Mouse (Mus musculus) ES-E14 (cell line): ENCODE measurements around the gene Ldb3. TPM values are rescaled to one million over a fixed set of nuclear protein-coding genes. Genes with fewer than 3 reads are reported as not detected.
A peak's percentile ranks its signal among the peaks of the same experiment; 100 is the strongest.

Experiments
- DNase-seq: peaks from one replicate; pipeline ENCODE4 v3.0.0-alpha.2; 2013; ENCODE audit warnings: low read depth, low spot score
- H3K27ac ChIP-seq: 2 replicates; pipeline ENCODE4 v1.5.1; 2012; ENCODE audit warnings: low read depth, mild to moderate bottlenecking, low read length, moderate library complexity, mixed read lengths; ENCODE audit not compliant: poor library complexity, insufficient read depth, severe bottlenecking
- H3K36me3 ChIP-seq: 2 replicates; pipeline ENCODE4 v1.6.1; 2012; ENCODE audit warnings: mild to moderate bottlenecking, low read length, moderate library complexity, mixed read lengths; ENCODE audit not compliant: control insufficient read depth, poor library complexity, insufficient read depth, severe bottlenecking
- H3K4me1 ChIP-seq, 2 experiments: fragments of 150-350 bp in 1 of 2; sonication (generic) in 1 of 2; 2 replicates each; pipeline ENCODE4 v1.6.1; 2012; ENCODE audit warnings: low read length in 2 of 2, mild to moderate bottlenecking in 1 of 2, mixed read lengths in 1 of 2; ENCODE audit not compliant: control insufficient read depth in 2 of 2, insufficient read depth in 2 of 2, poor library complexity in 1 of 2
- H3K4me3 ChIP-seq, 2 experiments: fragments of 150-350 bp in 1 of 2; sonication (generic) in 1 of 2; 2 replicates each; pipeline ENCODE4 v1.5.1; 2012; ENCODE audit warnings: low read length in 2 of 2, low read depth in 1 of 2, mild to moderate bottlenecking in 1 of 2, mixed read lengths in 1 of 2; ENCODE audit not compliant: insufficient read depth in 1 of 2, poor library complexity in 1 of 2, severe bottlenecking in 1 of 2
- H3K9ac ChIP-seq: 2 replicates; pipeline ENCODE4 v1.6.1; 2012; ENCODE audit warnings: low read depth, mild to moderate bottlenecking, low read length, mixed read lengths; ENCODE audit not compliant: poor library complexity, insufficient read depth, severe bottlenecking
- H3K9me3 ChIP-seq: fragments of 150-350 bp; sonication (generic); 2 replicates; pipeline ENCODE4 v1.6.1; 2012; ENCODE audit warnings: low read depth, mild to moderate bottlenecking, low read length; ENCODE audit not compliant: control insufficient read depth, insufficient read depth
- CHD2 ChIP-seq: IDR thresholded peaks from 2 replicates; pipeline ENCODE4 v1.6.1; 2014; ENCODE audit warnings: mild to moderate bottlenecking, low read depth, low read length, inconsistent platforms
- HCFC1 ChIP-seq: IDR thresholded peaks from 2 replicates; pipeline ENCODE4 v1.6.1; 2012; ENCODE audit warnings: low read length, inconsistent platforms, borderline replicate concordance; ENCODE audit not compliant: insufficient read depth
- MAFK ChIP-seq: IDR thresholded peaks from 2 replicates; pipeline ENCODE4 v1.6.1; 2014; ENCODE audit warnings: mild to moderate bottlenecking, low read depth, low read length, inconsistent platforms; ENCODE audit not compliant: insufficient read depth
- ZC3H11A ChIP-seq: IDR thresholded peaks from 2 replicates; pipeline ENCODE4 v1.6.1; 2012; ENCODE audit warnings: low read depth, mild to moderate bottlenecking, inconsistent platforms, low read length, borderline replicate concordance
- ZNF384 ChIP-seq: IDR thresholded peaks from 2 replicates; pipeline ENCODE4 v1.6.1; 2012; ENCODE audit warnings: low read depth, low read length, inconsistent platforms
- in situ Hi-C, 2 experiments: fragments of 600-800 bp; cut with MboI; formaldehyde crosslinking; loops; one replicate each; pipeline ENCODE4 v1.15.1; 2025; ENCODE audit warnings: low sequenced_read_pairs in 2 of 2, inconsistent platforms in 1 of 2; ENCODE audit not compliant: unreplicated experiment in 2 of 2
- total RNA-seq: library from RNA; depleted of rRNA; stranded (reverse); fragments of 300-350 nt; gene quantifications from 2 replicates; pipeline ENCODE4 v1.2.3, GENCODE M21; 2012

The Ldb3 gene
- total RNA-seq, 1 experiment: 0.98 TPM

- in situ Hi-C loops: loop anchor here (25.0 kb wide), 1 partner anchor 503 kb away; the partner anchor contains the start of gene Anxa8 (in 2 of the 2)
- H3K4me1 ChIP-seq: peaks cover 0 to 2% of the 10 kb centered on the region in 2 experiments; a peak in 1 of 4 replicates
- no peak for TF ChIP-seq MAFK
- no peak for TF ChIP-seq ZC3H11A
- no peak for TF ChIP-seq ZNF384
- TF ChIP-seq HCFC1: no peak
- TF ChIP-seq CHD2: no peak
These were observed 1.6 kb upstream of the Ldb3 start for GRCm38 (mm10) chr14:34590017-34590570.

GRCm38 (mm10) chr14:34589185-34589713 lies 767 bp upstream of the Ldb3 start:
- Histone ChIP-seq H3K9me3 (no peaks in the 10 kb centered on the region), H3K4me1 (peaks cover 0 to 2% of the 10 kb centered on the region in 2 experiments; a peak in 1 of 4 replicates), H3K36me3 (no peaks in the 10 kb centered on the region), H3K9ac (no peak overlapping the region), H3K27ac (no peak overlapping the region), H3K4me3 (no peak overlapping the region)
- no peak for TF ChIP-seq MAFK
- in situ Hi-C loops: loop anchor here (25.0 kb wide), 1 partner anchor 502 kb away; the partner anchor contains the start of gene Anxa8 (in 2 of the 2)
- DNase-seq: no peak

More at GRCm38 (mm10) chr14:34590017-34590570, 1.6 kb upstream of the Ldb3 start:
- Histone ChIP-seq H3K27ac (no peak overlapping the region), H3K9me3 (no peaks in the 10 kb centered on the region), H3K36me3 (no peaks in the 10 kb centered on the region), H3K4me3 (no peak overlapping the region), H3K9ac (no peak overlapping the region)
- DNase-seq: no peak

- in situ Hi-C loops: loop anchor here (25.0 kb wide), 1 partner anchor 501 kb away; the partner anchor contains the start of gene Anxa8 (in 2 of the 2)
- H3K27ac ChIP-seq: no peak overlapping the region
These were observed 477 bp downstream of the Ldb3 start for GRCm38 (mm10) chr14:34588005-34588404.

GRCm38 (mm10) chr14:34586871-34587270 lies 1.6 kb downstream of the Ldb3 start:
- no peaks in the 10 kb centered on the region for H3K9me3 ChIP-seq
- 0 out of 4 replicates have a peak, but pooled peaks cover 0 to 2% of the 10 kb centered on the region in 2 experiments for H3K4me1 ChIP-seq
- no peak overlapping the region for H3K4me3 ChIP-seq
- no peaks in the 10 kb centered on the region for H3K36me3 ChIP-seq
- H3K9ac ChIP-seq: no peak overlapping the region
- in situ Hi-C loops: loop anchor here (25.0 kb wide), 1 partner anchor 500 kb away; the partner anchor contains the start of gene Anxa8 (in 2 of the 2)
- TF ChIP-seq HCFC1 (no peak), CHD2 (no peak), MAFK (no peak), ZNF384 (no peak), ZC3H11A (no peak)
- H3K27ac ChIP-seq: no peak overlapping the region
- DNase-seq: no peak

More at GRCm38 (mm10) chr14:34588005-34588404, 477 bp downstream of the Ldb3 start:
- Histone ChIP-seq H3K4me3 (no peak overlapping the region), H3K9ac (no peak overlapping the region), H3K9me3 (no peaks in the 10 kb centered on the region), H3K36me3 (no peaks in the 10 kb centered on the region), H3K4me1 (peaks cover 0 to 2% of the 10 kb centered on the region in 2 experiments; a peak in 1 of 4 replicates)
- peak; percentile 54; the same call in 1 of the 2 replicates for TF ChIP-seq MAFK
- no peak for TF ChIP-seq CHD2
- DNase-seq: no peak
